Mouse (Mus musculus) 416B (cell line): ENCODE data around the gene Tfdp2.
"Not testable (repeated sequence)": the region's sequence is repeated elsewhere in the genome, so short reads cannot be mapped to it uniquely, and the experiment has no call there.

Experiments
- DNase-seq: peaks from one replicate; pipeline ENCODE4 v3.0.0; 2011; ENCODE audit warnings: low read depth

Tfdp2 gene

GRCm38 (mm10) chr9:96195885-96196622, at the start of gene Tfdp2:
TSS of gene Tfdp2 (plus strand) at chr9:96196275.
- DNase-seq, result peak; percentile 90

GRCm38 (mm10) chr9:96152801-96153200, 43.3 kb upstream of the Tfdp2 start:
- no peak for DNase-seq

DNA sequence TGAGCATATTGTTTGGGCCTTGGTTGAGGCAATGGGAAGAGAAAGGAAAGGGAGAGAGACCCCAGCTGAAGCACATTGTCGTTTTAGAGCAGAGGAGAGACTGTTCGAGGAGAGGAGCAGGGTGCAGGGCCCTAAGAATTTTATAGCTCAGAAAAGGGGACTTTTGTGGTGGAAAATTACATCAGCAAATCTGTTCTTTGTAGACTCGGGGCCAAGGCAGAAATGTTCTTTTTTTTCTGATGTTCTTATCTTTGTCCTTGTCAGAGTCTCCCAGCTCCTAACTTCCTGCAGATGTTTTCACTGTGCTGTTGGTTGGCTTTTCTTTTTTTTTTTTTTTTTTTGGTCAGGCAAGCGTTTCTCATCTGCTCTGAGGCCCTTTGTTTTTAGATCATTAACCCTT, 37.6 kb upstream of the Tfdp2 start:
- DNase-seq, result peak; percentile 62

DNA sequence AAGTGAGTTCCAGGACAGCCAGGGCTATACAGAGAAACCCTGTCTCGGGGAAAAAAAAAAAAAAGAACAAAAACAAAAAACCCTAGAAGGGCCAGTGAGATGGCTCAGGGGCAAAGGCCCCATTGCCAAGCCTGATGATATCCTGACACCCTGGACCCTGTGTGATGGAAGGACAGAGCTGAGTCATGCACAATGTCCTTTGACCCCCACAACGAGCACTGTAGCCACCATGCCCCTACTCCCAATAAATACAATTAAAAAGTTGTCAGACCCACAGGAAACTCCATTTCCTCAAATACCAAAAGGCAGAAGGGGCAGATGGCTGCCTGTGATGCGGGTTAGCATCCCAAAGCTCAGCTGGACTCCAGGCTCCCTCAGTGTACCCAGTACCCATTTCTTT, 37.0 kb upstream of the Tfdp2 start:
- peak; percentile 26 for DNase-seq

GRCm38 (mm10) chr9:96160767-96161166, 35.3 kb upstream of the Tfdp2 start:
- DNase-seq, result no peak

- no peak for DNase-seq
These were observed 33.7 kb upstream of the Tfdp2 start for GRCm38 (mm10) chr9:96162421-96162820.

GRCm38 (mm10) chr9:96163443-96163842, 32.6 kb upstream of the Tfdp2 start:
- DNase-seq, result no peak

DNA sequence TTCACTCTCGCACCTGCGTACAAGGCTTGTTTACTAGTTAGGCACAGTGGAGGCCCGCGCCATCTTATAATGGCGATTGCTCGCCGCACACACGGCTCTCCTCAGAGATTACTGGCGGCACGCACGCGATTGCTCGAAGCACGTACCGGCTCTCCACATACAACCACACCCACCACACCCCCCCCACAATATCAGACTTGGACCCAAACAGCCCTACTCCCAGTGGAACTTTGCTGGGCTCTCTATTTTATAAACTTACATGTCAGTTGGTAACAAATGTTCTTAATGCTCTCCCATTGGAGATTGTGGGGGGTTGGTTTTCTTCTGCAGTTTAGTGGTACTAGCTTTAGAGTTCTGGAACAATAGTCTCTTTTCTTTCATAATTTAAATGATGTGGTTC, 32.1 kb upstream of the Tfdp2 start:
- DNase-seq, result not testable (repeated sequence)

DNA sequence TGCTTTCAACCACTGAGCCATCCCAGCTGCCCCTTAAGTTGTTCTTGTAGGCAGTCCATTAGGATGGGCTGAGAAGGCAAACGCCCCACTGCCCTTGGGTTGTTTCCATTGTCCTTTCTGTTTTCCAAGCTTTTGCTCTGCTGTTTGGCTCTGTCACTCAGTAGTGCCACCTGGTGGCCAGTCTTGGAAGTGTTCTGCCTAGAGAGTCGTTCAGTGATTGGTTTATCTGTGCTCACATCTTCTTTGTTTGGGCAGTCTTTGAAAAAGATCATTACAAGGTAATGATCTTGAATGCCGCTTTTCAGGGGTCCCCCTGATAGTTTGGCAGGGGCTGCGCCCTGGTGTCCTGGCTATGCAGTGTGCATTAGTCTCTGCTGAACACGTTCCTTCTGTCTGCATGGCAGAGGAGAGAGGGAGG, 28.9 kb upstream of the Tfdp2 start:
- DNase-seq, result peak; percentile 74

DNA sequence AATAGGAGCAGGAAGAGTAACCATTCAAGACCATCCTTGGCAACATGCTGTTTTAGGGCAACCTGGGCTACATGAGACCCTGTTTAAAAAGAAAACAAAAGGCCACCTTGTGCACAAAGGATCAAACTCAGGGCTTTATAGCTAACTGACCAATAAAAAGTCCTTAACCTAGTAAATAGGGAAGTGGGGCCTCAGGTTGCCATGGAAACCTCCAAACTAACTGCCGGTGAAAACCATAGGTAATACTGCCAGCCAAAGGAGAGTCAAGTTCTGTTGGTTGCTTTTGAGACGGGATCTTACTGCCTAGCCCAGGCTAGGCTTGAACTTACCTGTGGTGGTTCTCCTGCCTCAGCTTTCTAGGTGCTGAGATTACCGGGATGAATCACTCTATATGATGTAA, 25.5 kb upstream of the Tfdp2 start:
- DNase-seq, result peak; percentile 34

GRCm38 (mm10) chr9:96184909-96185308, 11.2 kb upstream of the Tfdp2 start:
- DNase-seq, result peak; percentile 49

DNA sequence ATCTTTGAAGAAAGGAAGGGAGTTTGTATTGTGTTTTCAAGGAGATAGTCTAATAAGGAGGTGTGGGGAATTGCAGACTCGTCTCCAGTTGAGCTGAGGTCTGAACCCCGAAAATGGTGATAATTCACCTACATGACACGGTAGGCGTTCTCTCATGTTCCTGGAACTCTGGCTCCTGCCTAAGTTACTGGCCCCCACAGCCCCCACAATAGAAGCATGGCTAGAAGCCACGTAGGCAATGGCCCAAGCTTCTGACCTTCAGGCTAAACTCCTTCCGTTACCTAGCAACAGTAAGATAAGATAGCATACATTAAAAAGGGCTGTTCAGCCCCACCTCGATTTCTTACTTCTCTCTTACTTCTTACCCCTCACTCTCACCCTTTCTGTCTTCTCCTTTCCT, 9.4 kb upstream of the Tfdp2 start:
- DNase-seq, result no peak

GRCm38 (mm10) chr9:96196636-96197181, 634 bp downstream of the Tfdp2 start:
- peak; percentile 57 for DNase-seq

GRCm38 (mm10) chr9:96197806-96198205, 1.7 kb downstream of the Tfdp2 start:
- DNase-seq, result no peak

- no peak for DNase-seq
These were observed 7.6 kb downstream of the Tfdp2 start for GRCm38 (mm10) chr9:96203663-96204062.

DNA sequence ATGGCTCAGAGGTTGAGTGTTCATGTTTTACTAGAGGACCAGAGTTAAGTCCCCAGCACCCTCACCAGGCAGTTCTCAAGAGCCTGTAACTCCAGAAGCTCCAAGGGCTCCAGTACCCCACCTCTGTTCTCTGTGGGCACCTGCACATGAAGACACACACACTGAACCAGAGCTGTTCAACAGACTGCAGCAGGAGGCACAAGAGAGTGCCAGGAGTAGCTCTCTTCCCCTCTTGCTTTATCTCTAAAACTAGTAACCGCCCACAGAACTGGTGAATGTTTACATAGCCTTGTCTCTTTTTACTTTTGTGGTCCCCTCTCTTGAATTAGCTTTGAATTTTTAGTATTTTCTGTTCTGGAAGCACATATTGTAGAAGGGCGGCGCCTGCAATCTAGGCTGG, 11.4 kb downstream of the Tfdp2 start:
- DNase-seq, result no peak

DNA sequence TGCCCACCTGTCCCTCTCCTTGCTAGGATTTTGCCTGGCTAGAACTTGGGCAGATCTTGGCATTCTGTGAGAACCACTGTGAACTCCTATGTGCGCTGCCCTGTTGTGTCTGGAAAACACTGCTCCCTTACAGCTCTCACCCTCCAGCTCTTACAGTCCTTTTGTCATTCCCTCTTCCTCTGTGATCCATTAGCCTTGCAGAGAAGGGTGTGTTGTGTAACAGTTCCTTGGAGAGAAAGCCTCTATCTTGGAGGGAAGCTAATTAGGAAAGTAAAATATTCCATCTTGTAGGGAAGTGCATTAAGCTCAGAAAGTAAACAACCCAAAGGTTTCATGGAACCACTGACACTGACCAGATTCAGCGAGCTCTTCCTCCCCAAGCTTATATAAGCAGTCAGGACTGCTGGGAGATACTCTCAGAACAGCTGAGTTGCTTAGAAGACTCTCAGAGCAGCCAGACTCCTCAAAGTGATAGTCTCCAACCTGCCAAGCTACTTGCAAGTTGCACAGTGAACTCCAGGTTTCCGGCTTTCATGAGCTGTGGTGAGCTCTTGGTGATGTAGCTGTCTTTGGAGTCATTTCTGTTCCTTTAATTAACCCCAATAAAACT, 17.1 kb downstream of the Tfdp2 start:
- DNase-seq, result no peak

DNA sequence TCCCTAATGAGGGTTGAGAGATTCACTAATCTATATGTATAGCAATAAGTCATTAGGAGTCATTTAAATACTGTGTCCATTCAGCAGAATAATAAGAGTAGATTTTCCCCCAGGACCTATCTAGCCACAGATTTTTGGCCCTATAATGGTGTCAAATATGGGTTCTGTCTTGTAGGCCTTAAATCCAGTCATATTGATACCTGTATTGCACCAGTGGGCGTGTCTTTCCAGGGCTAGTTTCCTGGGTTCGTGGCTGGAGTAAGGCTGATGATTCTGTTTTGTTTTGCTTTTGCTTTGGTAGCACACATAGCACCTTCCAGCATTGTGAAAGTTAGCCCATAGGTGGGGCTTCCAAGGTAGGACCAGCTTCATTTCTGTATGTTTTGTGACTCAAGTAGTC, 18.1 kb downstream of the Tfdp2 start:
- DNase-seq, result no peak

GRCm38 (mm10) chr9:96217299-96217698, 21.2 kb downstream of the Tfdp2 start:
- DNase-seq, result no peak

DNA sequence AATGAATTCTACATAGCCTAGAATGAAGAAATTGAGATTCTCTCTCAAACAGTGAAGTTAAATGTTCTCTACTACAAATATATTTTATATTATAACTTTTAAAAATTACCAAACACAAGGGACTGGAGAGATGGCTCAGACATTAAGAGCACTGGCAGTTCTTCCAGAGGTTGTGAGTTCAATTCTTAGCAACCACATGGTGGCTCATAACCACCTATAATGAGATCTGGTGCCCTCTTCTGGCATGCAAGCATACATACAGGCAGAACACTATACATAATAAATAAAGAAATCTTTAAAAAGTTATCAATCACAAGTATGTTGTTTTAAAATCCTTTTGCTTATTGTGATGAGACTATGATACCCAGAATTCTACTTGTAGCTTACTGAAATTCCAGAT, 21.7 kb downstream of the Tfdp2 start:
- DNase-seq, result peak; percentile 46

- DNase-seq, result no peak
These were observed 23.1 kb downstream of the Tfdp2 start for GRCm38 (mm10) chr9:96219114-96219669.

DNA sequence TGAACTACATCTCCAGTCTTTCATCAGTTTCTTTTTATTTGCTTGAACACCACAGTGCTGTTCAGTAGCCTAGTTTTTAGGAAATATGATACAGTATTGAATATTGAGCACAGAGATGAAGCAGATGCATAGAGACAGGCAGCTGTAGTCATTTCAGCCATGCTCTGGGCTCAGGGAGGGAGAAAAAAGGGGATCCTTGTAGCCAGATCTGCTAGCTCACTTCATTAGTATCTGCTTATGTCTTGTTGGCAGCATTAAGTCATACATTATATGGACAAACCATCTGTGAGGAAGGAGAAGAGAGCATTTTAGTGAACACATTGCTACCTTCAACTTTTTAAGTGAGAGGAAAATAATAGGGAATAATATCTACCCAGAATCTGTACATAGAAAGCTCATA, 24.3 kb downstream of the Tfdp2 start:
- no peak for DNase-seq

- DNase-seq, result no peak
These were observed 27.2 kb downstream of the Tfdp2 start for GRCm38 (mm10) chr9:96223302-96223701.
